8 mouse cellular contexts compared by ENCODE assay signal in the genomic region with DNA sequence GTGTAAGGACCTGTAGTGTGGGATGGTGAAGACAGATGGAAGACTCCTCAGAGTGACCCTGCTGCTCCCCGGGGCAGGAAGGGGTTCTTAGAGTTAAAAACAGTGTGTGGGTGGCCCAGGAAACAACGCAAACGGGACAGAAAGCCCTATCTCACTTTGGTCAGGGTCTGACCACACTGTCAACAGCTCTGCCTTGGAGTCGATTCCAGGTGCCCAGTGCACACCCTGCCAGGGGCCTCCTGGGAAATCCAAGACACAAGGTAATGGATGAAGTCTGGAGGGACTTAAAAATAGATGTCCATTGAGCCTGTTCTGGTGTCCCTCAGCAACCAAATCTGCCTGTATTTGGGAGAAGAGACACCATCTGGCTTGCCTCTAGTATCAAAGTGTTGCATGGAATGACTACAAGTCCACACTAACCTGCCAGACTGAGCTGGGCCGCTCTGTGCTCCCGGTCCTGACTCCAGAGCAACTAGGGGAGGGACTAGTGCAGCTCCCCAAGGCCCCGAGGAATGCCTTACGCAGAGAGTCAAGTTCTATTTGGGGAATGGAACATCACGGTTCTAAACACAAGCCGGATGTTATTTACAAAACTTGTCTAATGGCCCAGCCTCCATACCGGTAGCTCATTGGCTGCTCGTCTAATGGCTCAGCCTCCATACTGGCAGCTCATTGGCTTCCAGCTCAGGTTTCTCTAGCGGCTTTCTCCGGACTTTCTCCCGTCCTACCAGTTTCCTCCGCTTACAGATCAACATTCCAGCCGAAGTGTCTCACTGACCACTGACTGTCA. TPM values are rescaled to one million over a fixed set of nuclear protein-coding genes. Genes with fewer than 3 reads are reported as not detected.
DNase-seq lines count a peak whose midpoint lies in the region; ATAC-seq and TF ChIP-seq lines count a peak whose summit lies in the region.

No protein-coding gene starts in this region.

- no peak; the same call in 1 of the 2 replicates for TF ChIP-seq EP300 in CH12.LX (IDR thresholded peaks at IDR 0.05; ENCODE audit: low read length)
- 0 out of 2 replicates have a peak, but pooled peaks have one; percentile 15 for TF ChIP-seq EP300 in liver, embryonic 14.5 days (IDR thresholded peaks at IDR 0.05; ENCODE audit: low read depth)

- H3K9me3 ChIP-seq in CH12.LX (replicated peaks; ENCODE audit: low read length): no peaks in the 10 kb centered on the region
- no peaks in the 10 kb centered on the region for H3K9me3 ChIP-seq in heart, embryonic 15.5 days (replicated peaks)
- H3K9me3 ChIP-seq in liver, embryonic 14.5 days (ENCODE audit: control insufficient read depth, low read length): no peaks in the 10 kb centered on the region

- peak; percentile 84 for DNase-seq in CH12.LX (ENCODE audit: extremely low read depth)
- peak; percentile 81 for DNase-seq in fat pad, adult 2 months (ENCODE audit: extremely low read depth, low read depth, low spot score)
- peak; percentile 87 for DNase-seq in kidney, postnatal 10 days
- peak; percentile 87 to 90 (median 89) for DNase-seq in liver, embryonic 14.5 days (ENCODE audit: low read depth in 3 of 3, low spot score in 3 of 3)
- peak; percentile 70 for DNase-seq in neural tube, embryonic 10.5 days (ENCODE audit: extremely low spot score, low spot score)
- DNase-seq in telencephalon, adult 2 months (ENCODE audit: low read depth, low spot score): peak; percentile 86

- no peak for TF ChIP-seq RAD21 in CH12.LX (IDR thresholded peaks at IDR 0.05; ENCODE audit: low read depth, low read length)

- in situ Hi-C loops in CH12.LX (cut with MboI; ENCODE audit: low pct_ligation_motif_present, low pct_unique_long_range_greater_than_20kb, low sequenced_read_pairs): no loop called here

- peak overlapping the region; percentile 35 for H3K9ac ChIP-seq in CH12.LX (ENCODE audit: insufficient read depth, low read depth)
- peak overlapping the region; percentile 49 for H3K9ac ChIP-seq in heart, embryonic 15.5 days
- peak overlapping the region; percentile 96 for H3K9ac ChIP-seq in liver, embryonic 14.5 days (replicated peaks)

- no peaks in the 10 kb centered on the region for H3K79me2 ChIP-seq in CH12.LX (replicated peaks; ENCODE audit: control insufficient read depth, extremely low read depth, insufficient read depth, poor library complexity, severe bottlenecking)

- TF ChIP-seq CTCF in CH12.LX (conservative IDR thresholded peaks at IDR 0.05 in 1 of 2, IDR thresholded peaks at IDR 0.05 in 1 of 2; ENCODE audit: low read depth in 2 of 2, low read length in 2 of 2): no peak
- TF ChIP-seq CTCF in bone marrow macrophage, adult 2 months (IDR thresholded peaks at IDR 0.05; ENCODE audit: low read depth, low read length): no peak
- TF ChIP-seq CTCF in liver, embryonic 14.5 days (IDR thresholded peaks at IDR 0.05; ENCODE audit: low read depth): no peak; the same call in 1 of the 2 replicates

- peaks cover 66% of the 10 kb centered on the region for H3K27me3 ChIP-seq in CH12.LX (replicated peaks)
- H3K27me3 ChIP-seq in heart, embryonic 15.5 days: no peaks in the 10 kb centered on the region
- no peaks in the 10 kb centered on the region for H3K27me3 ChIP-seq in liver, embryonic 14.5 days (ENCODE audit: control insufficient read depth, insufficient read depth, low read length)

- peaks cover 15 to 33% of the 10 kb centered on the region in 2 experiments for H3K4me1 ChIP-seq in CH12.LX (ENCODE audit: control insufficient read depth in 1 of 2, insufficient read depth in 2 of 2)
- peaks cover 40% of the 10 kb centered on the region for H3K4me1 ChIP-seq in bone marrow macrophage, adult 2 months (ENCODE audit: control insufficient read depth, insufficient read depth, low read length)
- H3K4me1 ChIP-seq in heart, embryonic 15.5 days (replicated peaks): peaks cover 70% of the 10 kb centered on the region
- peaks cover 55 to 56% of the 10 kb centered on the region in 2 experiments for H3K4me1 ChIP-seq in liver, embryonic 14.5 days (replicated peaks; ENCODE audit: control insufficient read depth in 2 of 2, insufficient read depth in 2 of 2, low read length in 1 of 2)

- peak; percentile 51 for TF ChIP-seq POLR2A in CH12.LX (IDR thresholded peaks at IDR 0.05; ENCODE audit: low read depth, low read length)
- no peak for TF ChIP-seq POLR2A in bone marrow macrophage, adult 2 months (IDR thresholded peaks at IDR 0.05; ENCODE audit: borderline replicate concordance, low read depth, low read length)

- ATAC-seq in heart, embryonic 15.5 days (replicated peaks; ENCODE audit: insufficient number of reproducible peaks, insufficient read depth, low FRiP score, low read depth): peak; percentile 91
- ATAC-seq in liver, embryonic 14.5 days (ENCODE audit: insufficient read depth): peak; percentile 92

- WGBS in heart, embryonic 15.5 days: 1% methylated on average over 17 of the region's 17 CpGs
- 1% methylated on average over 17 of the region's 17 CpGs for WGBS in liver, embryonic 14.5 days (ENCODE audit: insufficient replicate concordance)

- peak overlapping the region; percentile 52 to 59 (median 59) for H3K4me3 ChIP-seq in CH12.LX (replicated peaks in 1 of 3; ENCODE audit: low read depth in 2 of 3, low read length in 2 of 3, poor library complexity in 1 of 3)
- H3K4me3 ChIP-seq in bone marrow macrophage, adult 2 months (ENCODE audit: insufficient read depth, low read length): peak overlapping the region; percentile 58
- peak overlapping the region; percentile 46 for H3K4me3 ChIP-seq in heart, embryonic 15.5 days
- peak overlapping the region; percentile 76 to 92 for H3K4me3 ChIP-seq in liver, embryonic 14.5 days (ENCODE audit: insufficient read depth in 1 of 2, low read depth in 2 of 2, low read length in 2 of 2)

- no peak overlapping the region for H3K27ac ChIP-seq in CH12.LX (ENCODE audit: insufficient read depth, low read depth)
- H3K27ac ChIP-seq in bone marrow macrophage, adult 2 months (ENCODE audit: insufficient read depth, low read depth, low read length): peak overlapping the region; percentile 77
- H3K27ac ChIP-seq in heart, embryonic 15.5 days: peak overlapping the region; percentile 99
- H3K27ac ChIP-seq in liver, embryonic 14.5 days: peak overlapping the region; percentile 98

- H3K4me2 ChIP-seq in CH12.LX (ENCODE audit: insufficient read depth, low read depth, poor library complexity, severe bottlenecking): peak overlapping the region; percentile 60
- H3K4me2 ChIP-seq in heart, embryonic 15.5 days: peak overlapping the region; percentile 67
- H3K4me2 ChIP-seq in liver, embryonic 14.5 days (ENCODE audit: low read depth): peak overlapping the region; percentile 93

- dilution Hi-C loops in CH12.LX (cut with MboI; ENCODE audit: extremely low pct_ligation_motif_present, extremely low pct_unique_long_range_greater_than_20kb, low sequenced_read_pairs): no loop called here

- no peaks in the 10 kb centered on the region for H3K36me3 ChIP-seq in CH12.LX (replicated peaks in 1 of 2; ENCODE audit: control insufficient read depth in 1 of 2, insufficient read depth in 1 of 2, low read length in 1 of 2)
- no peaks in the 10 kb centered on the region for H3K36me3 ChIP-seq in heart, embryonic 15.5 days
- H3K36me3 ChIP-seq in liver, embryonic 14.5 days (replicated peaks; ENCODE audit: control insufficient read depth, insufficient read depth, low read depth): no peaks in the 10 kb centered on the region

TF ChIP-seq in CH12.LX, 34 proteins besides CTCF, POLR2A, EP300 and RAD21 (continues in another document):
- TF ChIP-seq BHLHE40 (IDR thresholded peaks at IDR 0.05; ENCODE audit: low read depth, low read length): peak; percentile 66
- no peak for TF ChIP-seq MYC (IDR thresholded peaks at IDR 0.05; ENCODE audit: low read depth, low read length)
- TF ChIP-seq TCF12 (IDR thresholded peaks at IDR 0.05; ENCODE audit: low read depth, low read length): peak; percentile 46; the same call in 1 of the 2 replicates
- no peak for TF ChIP-seq CHD1 (IDR thresholded peaks at IDR 0.05; ENCODE audit: low read depth, low read length)
- no peak for TF ChIP-seq UBTF (IDR thresholded peaks at IDR 0.05; ENCODE audit: low read depth, low read length)
- no peak for TF ChIP-seq SMC3 (IDR thresholded peaks at IDR 0.05; ENCODE audit: low read depth, low read length)
- no peak for TF ChIP-seq PAX5 (IDR thresholded peaks at IDR 0.05; ENCODE audit: low read length)
- TF ChIP-seq USF2 (conservative IDR thresholded peaks at IDR 0.05; ENCODE audit: low read depth, low read length): no peak
- no peak for TF ChIP-seq ETS1 (conservative IDR thresholded peaks at IDR 0.05; ENCODE audit: low read depth, low read length)
- TF ChIP-seq MEF2A (IDR thresholded peaks at IDR 0.05; ENCODE audit: borderline replicate concordance, low read depth, low read length): peak; percentile 90
- no peak for TF ChIP-seq GABPA (IDR thresholded peaks at IDR 0.05; ENCODE audit: insufficient replicate concordance, low read depth, low read length)
- TF ChIP-seq KAT2A (IDR thresholded peaks at IDR 0.05; ENCODE audit: insufficient replicate concordance, low read length): no peak
- TF ChIP-seq POLR2AphosphoS2 (IDR thresholded peaks at IDR 0.05; ENCODE audit: low read depth, low read length): no peak
- TF ChIP-seq NRF1 (IDR thresholded peaks at IDR 0.05; ENCODE audit: low read depth, low read length): no peak
- no peak for TF ChIP-seq CHD2 (IDR thresholded peaks at IDR 0.05; ENCODE audit: low read length)
- TF ChIP-seq ZKSCAN1 (IDR thresholded peaks at IDR 0.05; ENCODE audit: borderline replicate concordance, low read depth, low read length): no peak
- TF ChIP-seq ZMIZ1 (IDR thresholded peaks at IDR 0.05; ENCODE audit: low read depth, low read length): no peak
- TF ChIP-seq JUN (IDR thresholded peaks at IDR 0.05; ENCODE audit: insufficient read depth, low read depth, low read length): no peak

RNA-seq across cellular contexts. Expression of a gene that starts 12.1 kb away (rescaled TPM):
- total RNA-seq in CH12.LX (2012; rRNA removed) (0.25 and 0.71 TPM in 2 replicates), CH12.LX (2014; rRNA removed) (0.28 and 0.47 TPM in 2 replicates)
- polyA plus RNA-seq in CH12.LX (2012; ENCODE audit: insufficient read length, low read depth): 0.18 and 0.36 TPM in 2 replicates
- polyA plus RNA-seq in bone marrow macrophage, adult 2 months (2012; ENCODE audit: insufficient read depth, insufficient read length, missing spikeins): not detected in 2 replicates
- 0.42 TPM in 2 replicates for polyA plus RNA-seq in heart, embryonic 15.5 days (2015; fragmentation: Nextera tagmentation; extraction: Ambion mirVana)
- 0.08 and 0.09 TPM in 2 replicates for polyA plus RNA-seq in liver, embryonic 14.5 days (2012; rRNA removed)
- not detected in 2 replicates for polyA plus RNA-seq in liver, embryonic 14.5 days (2014; fragmentation: Nextera tagmentation; extraction: Ambion mirVana)

RNA-seq across cellular contexts. Expression of a gene that starts 20.0 kb away (rescaled TPM):
- total RNA-seq in CH12.LX (2012; rRNA removed): 11.6 and 14.4 TPM in 2 replicates
- 14.8 and 19.7 TPM in 2 replicates for total RNA-seq in CH12.LX (2014; rRNA removed)
- 6.9 and 7.2 TPM in 2 replicates for polyA plus RNA-seq in CH12.LX (2012; ENCODE audit: insufficient read length, low read depth)
- 52.4 and 54.4 TPM in 2 replicates for polyA plus RNA-seq in bone marrow macrophage, adult 2 months (2012; ENCODE audit: insufficient read depth, insufficient read length, missing spikeins)
- 36.9 and 45.4 TPM in 2 replicates for polyA plus RNA-seq in heart, embryonic 15.5 days (2015; fragmentation: Nextera tagmentation; extraction: Ambion mirVana)
- 40.1 and 45.3 TPM in 2 replicates for polyA plus RNA-seq in liver, embryonic 14.5 days (2012; rRNA removed)
- 78.2 and 85.2 TPM in 2 replicates for polyA plus RNA-seq in liver, embryonic 14.5 days (2014; fragmentation: Nextera tagmentation; extraction: Ambion mirVana)

Comparison
In these comparisons a context has a peak if more than half of its experiments do, and no peak if none do; other contexts are left out.
1. H3K9ac ChIP-seq: peak in every context shown above with its lines; median percentile 96 in liver, embryonic 14.5 days; 49 in heart, embryonic 15.5 days; 35 in CH12.LX.